Mouse (Mus musculus) lung, postnatal 36 days (tissue): ENCODE data around the gene Tshr.

ENCODE experiments used
- DNase-seq: peaks from one replicate; pipeline ENCODE4 v3.0.0; 2022; ENCODE audit warnings: mixed read lengths

Gene Tshr

DNA sequence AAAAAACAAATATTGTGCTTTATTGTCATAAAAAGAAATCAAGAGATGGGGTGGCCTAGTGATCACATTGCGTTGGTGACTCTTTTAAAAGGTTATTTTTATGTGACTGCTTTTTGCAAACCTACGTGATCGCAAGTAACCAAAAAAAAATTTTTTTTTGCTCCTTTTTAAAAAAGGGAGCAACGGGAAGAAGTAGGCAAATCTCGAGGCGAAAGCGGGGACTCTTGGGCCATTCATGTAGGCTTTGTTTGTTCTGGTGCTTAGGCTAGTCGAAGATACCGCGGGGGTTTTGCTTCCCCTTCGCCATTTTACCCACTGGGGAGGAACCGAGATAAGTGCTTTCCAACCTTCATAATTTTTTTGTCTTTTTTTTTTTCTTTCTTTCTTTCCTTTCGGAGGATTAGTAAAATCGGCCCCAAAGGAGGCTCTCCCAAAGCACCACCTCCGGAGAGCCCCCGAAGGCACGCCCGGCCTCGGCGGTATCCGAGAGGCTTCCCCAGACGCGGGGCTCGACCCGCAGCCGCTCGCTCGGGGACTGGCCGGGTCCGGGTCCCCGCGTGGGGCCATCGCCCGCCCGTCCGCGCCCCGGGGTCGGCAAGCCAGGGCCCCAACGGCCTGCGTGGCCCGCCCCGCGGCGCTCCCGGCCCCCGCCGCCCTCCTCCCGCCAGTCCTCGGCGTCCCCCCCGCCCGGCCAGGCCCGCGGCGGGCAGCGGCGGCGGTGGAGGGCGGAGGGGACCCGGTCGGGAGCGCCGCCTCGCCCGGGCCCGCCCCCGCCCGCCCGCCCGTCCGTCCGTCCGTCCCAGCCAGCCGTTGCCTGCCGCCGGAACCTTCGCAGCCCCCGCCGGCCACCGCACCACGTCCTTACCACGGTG, 204.5 kb downstream of the Tshr start:
- peak; percentile 66 for DNase-seq

DNA sequence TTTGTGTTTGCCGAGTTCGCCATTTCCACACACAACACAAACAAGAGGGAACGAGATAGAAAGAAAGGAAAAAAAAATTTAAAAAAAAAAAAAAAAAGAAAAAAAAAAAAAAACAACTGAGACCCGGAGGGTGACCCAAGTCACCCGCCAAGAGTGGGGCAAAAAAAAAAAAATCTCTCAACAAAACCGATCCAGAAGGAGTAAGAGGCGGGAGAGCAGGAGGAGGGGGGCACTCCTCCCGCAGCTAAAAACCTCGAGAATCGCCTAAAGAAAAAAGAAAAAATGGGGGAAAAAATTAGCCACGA, 205.1 kb downstream of the Tshr start:
- no peak for DNase-seq

GRCm38 (mm10) chr12:91589847-91590690, 205.7 kb downstream of the Tshr start, which contains the start of gene Gtf2a1:
Gtf2a1 (minus strand) TSS chr12:91590487.
- DNase-seq = peak; percentile 97

DNA sequence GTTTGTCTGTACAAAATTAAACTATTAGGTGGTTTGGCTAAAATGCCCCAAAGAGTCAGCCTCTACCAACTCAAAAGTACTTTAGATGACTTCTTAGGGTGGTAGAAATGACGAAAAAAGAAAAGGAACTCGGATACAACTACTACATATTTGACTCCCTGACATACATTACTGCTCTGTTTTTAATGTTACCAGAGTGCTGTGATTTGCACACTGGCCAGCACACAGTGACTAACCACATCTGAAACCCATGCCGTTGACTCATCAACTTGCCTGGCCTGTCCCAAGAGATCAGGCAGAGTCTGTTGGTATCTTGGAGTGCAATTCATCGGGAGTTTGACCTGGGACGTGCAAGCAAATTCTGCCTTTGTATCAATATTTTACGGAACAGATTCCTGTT, 206.4 kb downstream of the Tshr start:
- peak; percentile 46 for DNase-seq

DNA sequence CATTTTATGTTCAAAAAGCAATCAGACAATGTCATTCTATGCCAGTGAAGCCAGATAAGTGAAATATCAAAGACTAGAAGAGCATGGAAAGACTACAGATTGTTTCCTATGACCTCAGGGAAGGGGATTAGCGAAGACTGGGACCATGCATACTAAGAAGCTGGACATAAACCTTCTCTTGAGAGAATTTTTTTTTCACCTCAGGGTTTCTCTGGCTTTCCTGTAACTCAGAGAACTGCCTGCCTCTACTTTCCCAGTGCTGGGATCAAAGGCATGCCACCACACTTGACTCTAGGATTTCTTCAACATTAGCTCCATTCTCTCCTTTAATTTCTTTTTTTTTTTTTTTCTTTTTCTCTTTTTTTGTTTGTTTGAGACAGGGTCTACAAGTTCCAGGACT, 206.8 kb downstream of the Tshr start:
- DNase-seq = no peak

GRCm38 (mm10) chr12:91592128-91592527, 207.8 kb downstream of the Tshr start:
- peak; percentile 41 for DNase-seq
